Mouse (Mus musculus): ENCODE measurements around the gene Lrrc28.
"Not testable (repeated sequence)": the region's sequence is repeated elsewhere in the genome, so short reads cannot be mapped to it uniquely, and the experiment has no call there.

Gene Lrrc28

GRCm38 (mm10) chr7:67536588-67537372, 108.3 kb downstream of the Lrrc28 start:
- in situ Hi-C loops (cut with MboI, MseI), result no loop called here

- in situ Hi-C loops (cut with MboI, MseI), result no loop called here
Observed at GRCm38 (mm10) chr7:67535941-67536340, 109.1 kb downstream of the Lrrc28 start.

GRCm38 (mm10) chr7:67530981-67531380, 114.1 kb downstream of the Lrrc28 start:
- in situ Hi-C loops (cut with MboI, MseI), result no loop called here

- in situ Hi-C loops (cut with MboI, MseI), result no loop called here
Observed at GRCm38 (mm10) chr7:67529381-67529780, 115.7 kb downstream of the Lrrc28 start.

- in situ Hi-C loops (cut with MboI, MseI), result no loop called here
Observed at GRCm38 (mm10) chr7:67528821-67529221, 116.2 kb downstream of the Lrrc28 start.

GRCm38 (mm10) chr7:67528063-67528811, 116.8 kb downstream of the Lrrc28 start:
- in situ Hi-C loops (cut with MboI, MseI), result no loop called here

- in situ Hi-C loops (cut with MboI, MseI), result no loop called here
Observed at GRCm38 (mm10) chr7:67525886-67526580, 119.0 kb downstream of the Lrrc28 start.

- in situ Hi-C loops (cut with MboI, MseI), result not testable (repeated sequence)
Observed at GRCm38 (mm10) chr7:67524069-67524468, 121.0 kb downstream of the Lrrc28 start.

- in situ Hi-C loops (cut with MboI, MseI), result no loop called here
Observed at GRCm38 (mm10) chr7:67523400-67523799, 121.7 kb downstream of the Lrrc28 start.

GRCm38 (mm10) chr7:67521731-67522130, 123.3 kb downstream of the Lrrc28 start:
- in situ Hi-C loops (cut with MboI, MseI), result not testable (repeated sequence)

GRCm38 (mm10) chr7:67520959-67521358, 124.1 kb downstream of the Lrrc28 start:
- in situ Hi-C loops (cut with MboI, MseI), result no loop called here

- in situ Hi-C loops (cut with MboI, MseI), result no loop called here
Observed at GRCm38 (mm10) chr7:67520001-67520400, 125.1 kb downstream of the Lrrc28 start.

- in situ Hi-C loops (cut with MboI, MseI), result no loop called here
Observed at GRCm38 (mm10) chr7:67515621-67516020, 129.4 kb downstream of the Lrrc28 start.

- in situ Hi-C loops (cut with MboI, MseI), result no loop called here
Observed at GRCm38 (mm10) chr7:67514893-67515292, 130.2 kb downstream of the Lrrc28 start.

- in situ Hi-C loops (cut with MboI, MseI), result no loop called here
Observed at GRCm38 (mm10) chr7:67514380-67514779, 130.7 kb downstream of the Lrrc28 start.

- in situ Hi-C loops (cut with MboI, MseI), result no loop called here
Observed at GRCm38 (mm10) chr7:67513656-67514055, 131.4 kb downstream of the Lrrc28 start.

- in situ Hi-C loops (cut with MboI, MseI), result no loop called here
Observed at GRCm38 (mm10) chr7:67511606-67512005, 133.5 kb downstream of the Lrrc28 start.

- in situ Hi-C loops (cut with MboI, MseI), result no loop called here
Observed at GRCm38 (mm10) chr7:67503281-67504010, 141.6 kb downstream of the Lrrc28 start.

GRCm38 (mm10) chr7:67502631-67503030, 142.4 kb downstream of the Lrrc28 start:
- in situ Hi-C loops (cut with MboI, MseI), result no loop called here

- in situ Hi-C loops (cut with MboI, MseI), result no loop called here
Observed at GRCm38 (mm10) chr7:67500878-67501277, 144.2 kb downstream of the Lrrc28 start.

- in situ Hi-C loops (cut with MboI, MseI), result no loop called here
Observed at GRCm38 (mm10) chr7:67500076-67500828, 144.8 kb downstream of the Lrrc28 start.
